Mouse (Mus musculus) right cerebral cortex, postnatal 4 days (tissue): ENCODE measurements around the gene Strip2.

ENCODE experiments used
- DNase-seq: peaks from one replicate; pipeline ENCODE4 v3.0.0-alpha.2; 2022

Gene Strip2

DNA sequence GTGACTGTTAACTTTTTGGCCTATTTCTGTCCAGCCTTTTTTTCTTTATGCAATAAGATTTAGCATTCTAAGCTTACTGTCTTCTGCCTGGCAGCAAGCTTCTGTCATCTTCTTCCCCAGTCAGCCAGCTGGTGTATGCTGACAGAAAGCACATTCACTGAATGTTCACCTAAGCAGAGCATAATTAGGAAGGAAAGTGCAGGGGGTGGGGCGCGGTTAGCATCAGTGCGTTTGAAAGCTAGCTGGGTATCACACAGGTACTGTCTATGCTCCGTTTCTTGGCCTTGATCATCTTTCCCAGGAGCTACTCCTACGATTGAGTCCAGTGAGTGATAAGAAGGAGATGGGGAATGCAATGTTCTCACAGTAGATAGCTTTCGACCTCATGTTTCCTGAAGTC is 13.9 kb downstream of the Strip2 start:
- no peak for DNase-seq

DNA sequence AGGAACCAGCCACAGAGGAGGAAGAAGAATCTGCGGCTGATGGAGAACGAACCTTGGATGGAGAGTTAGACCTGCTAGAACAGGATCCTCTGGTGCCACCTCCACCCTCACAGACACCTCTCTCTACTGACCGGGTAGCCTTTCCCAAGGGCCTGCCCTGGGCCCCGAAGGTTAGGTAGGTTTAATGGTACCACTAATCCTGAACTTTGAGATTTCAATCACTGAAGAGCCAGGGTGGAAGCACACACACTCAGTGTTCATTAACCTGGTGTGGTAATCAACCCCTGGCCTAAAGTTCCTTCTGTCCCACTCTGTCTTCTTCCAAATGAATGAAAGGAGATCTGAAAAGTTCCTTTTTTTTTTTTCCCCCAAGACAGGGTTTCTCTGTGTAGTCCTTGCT is 14.4 kb downstream of the Strip2 start:
- DNase-seq = no peak

DNA sequence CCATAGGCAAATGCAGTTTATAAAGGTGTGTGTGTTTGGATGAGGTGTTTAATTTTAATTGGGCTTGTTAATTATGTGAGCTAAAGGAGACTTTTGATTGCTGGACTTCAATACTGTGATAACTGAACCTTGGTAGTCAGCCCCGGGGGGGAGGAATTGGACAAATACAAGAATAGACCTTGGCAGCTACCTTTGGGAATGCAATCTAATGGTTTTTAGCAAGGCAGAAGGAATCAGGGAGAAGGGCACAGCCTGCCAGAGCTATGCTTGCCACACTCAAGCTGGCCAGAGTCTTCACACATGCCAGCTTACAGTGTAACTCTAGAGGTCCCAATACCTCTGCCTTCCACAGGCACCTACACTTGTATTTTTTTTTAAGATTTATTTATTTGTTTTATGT is 18.9 kb downstream of the Strip2 start:
- no peak for DNase-seq

DNA sequence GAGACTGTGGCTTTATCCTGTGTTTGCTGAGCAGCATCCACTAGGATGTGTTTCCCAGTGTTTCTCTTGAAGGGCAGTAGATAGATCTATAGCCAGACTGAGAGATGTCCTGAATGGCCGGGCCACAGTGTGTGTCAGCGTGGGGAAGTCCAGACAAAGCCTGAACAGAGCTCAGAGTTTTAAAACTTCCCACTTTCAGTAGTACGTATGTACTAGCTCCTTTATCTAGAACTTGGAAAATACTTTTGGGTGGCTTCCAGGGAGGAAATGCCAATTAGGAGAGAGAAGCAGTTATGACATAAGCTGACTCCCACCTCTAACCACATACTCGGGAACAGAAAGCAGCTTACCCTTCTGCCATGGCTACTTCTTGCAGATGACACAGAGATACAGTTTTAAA is 23.6 kb downstream of the Strip2 start:
- DNase-seq = no peak

DNA sequence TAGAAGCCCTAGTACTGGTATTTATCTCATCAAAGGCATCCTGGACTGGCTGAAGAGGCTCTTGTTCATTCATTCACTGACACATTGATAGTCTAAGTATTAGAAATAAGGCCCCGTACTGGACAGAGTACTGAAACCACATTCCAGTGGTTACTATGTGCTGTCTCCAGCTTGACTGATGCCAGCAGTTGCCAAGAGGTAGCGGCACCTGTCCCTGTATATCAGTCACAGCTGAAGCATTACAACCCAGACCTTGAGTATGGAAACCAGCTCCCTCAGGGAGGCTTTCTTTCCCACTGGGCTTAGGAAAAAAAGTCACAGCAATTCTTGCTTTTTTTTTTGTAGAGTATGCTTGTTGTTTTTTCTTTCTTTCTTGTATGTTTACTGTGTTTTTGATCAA is 24.2 kb downstream of the Strip2 start:
- no peak for DNase-seq

DNA sequence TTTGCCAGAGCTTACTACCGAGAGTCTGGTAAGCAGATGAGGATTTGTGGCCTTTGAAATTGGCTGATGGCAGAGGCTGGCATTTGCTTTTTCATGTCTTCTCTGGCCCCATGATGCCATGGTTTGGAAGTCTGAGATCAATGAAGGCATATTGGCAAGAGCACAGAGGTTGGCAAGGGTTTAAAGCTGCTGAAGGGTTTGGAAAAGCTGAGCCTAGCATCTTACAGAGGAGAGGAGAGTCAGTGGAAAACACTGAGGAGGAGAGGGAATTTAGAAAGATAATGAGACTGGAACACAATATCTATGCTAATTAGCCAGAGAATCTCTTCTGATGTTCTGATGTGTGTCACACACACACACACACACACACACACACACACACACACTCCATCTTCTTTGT is 27.7 kb downstream of the Strip2 start:
- no peak for DNase-seq

DNA sequence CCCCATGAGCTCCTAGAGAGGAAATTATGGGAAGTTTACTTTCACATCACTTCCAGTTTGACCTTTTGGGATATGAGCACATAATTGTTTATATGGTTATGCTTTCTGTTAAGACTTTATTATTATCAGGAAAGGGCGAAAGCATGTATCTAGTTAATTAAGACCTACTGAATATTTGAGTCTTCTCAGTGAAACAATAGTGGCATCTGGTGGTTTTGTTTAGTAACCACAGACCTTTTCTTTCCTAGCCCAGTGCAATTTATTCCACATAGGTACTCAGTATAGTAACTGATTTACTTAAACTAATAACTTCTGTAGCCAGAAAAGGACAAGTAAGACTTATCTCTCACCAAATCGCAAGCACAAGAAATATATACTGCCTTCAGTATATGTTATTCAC is 29.8 kb downstream of the Strip2 start:
- DNase-seq = no peak

DNA sequence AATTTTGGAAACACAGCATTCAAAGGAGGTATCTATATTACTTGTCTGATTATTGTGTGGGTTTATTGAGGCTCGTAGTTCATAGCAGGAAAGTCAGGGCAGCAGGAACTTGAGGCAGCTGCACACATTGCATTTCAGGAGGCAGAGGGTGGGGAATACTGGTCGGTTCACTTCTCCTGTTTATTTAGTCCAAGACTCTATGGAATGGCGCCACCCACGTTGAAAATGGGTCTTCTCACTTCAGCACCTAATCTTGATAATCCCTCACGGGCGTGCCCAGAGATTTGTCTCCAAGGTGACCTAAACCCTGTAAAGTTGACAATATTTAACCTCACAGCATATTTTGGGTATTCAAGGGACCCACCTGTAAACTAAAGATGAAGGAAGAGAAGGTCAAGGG is 31.0 kb downstream of the Strip2 start:
- DNase-seq = no peak

DNA sequence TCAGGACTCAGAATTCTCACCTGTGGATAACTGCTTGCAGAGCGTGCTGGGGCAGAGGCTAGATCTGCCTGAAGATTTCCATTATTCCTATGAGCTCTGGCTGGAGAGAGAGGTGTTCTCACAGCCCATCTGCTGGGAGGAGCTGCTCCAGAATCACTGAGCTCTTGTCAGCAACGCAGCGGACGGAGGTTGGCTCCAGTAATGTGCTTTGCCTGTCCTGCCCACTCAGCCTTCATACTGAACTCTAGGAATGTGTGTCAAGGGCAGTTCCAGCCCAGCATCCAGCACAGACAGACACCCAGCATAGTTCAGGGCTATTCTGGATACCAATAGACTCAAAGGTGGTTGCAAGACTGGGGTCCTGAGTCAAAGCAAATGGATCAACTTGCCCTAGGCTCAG is 39.9 kb downstream of the Strip2 start:
- no peak for DNase-seq

DNA sequence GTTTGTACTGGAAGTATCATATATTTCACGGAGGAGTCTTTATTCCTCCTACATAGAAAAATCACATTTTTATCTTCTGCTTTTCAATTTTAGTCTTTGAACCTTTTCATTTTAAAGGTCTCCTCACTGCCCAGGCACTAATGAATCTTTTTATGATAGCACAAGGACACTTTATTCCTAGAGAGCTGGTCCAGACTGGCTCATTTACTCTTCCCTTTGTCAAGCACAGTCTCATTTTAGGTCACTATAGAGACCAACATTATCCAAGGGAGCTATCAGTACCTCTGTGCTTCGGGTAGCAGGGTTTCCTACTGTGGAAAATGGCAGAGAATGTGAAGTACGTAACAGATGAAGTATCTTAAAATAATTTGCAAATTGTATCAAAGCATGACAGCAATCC is 41.9 kb downstream of the Strip2 start:
- no peak for DNase-seq

DNA sequence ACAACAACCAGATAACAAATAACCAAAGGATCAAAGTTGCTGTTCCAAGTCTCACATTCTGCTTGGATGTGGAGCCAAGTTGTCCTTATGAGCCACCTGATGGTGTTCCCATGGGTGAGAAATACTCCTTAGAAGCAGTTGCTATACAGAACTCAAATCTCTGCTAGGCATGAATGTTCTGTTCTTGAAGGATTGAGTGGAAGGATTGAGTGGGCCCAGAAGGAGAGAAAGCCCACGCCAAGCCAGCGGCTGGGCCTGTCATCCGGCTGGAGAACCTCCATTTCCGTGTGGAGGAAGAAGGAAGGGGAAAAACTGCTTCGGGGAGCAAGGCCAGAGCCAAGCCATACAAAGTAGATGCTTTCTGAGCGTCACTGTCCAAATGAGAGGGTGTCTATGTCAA is 44.3 kb downstream of the Strip2 start:
- DNase-seq = no peak

DNA sequence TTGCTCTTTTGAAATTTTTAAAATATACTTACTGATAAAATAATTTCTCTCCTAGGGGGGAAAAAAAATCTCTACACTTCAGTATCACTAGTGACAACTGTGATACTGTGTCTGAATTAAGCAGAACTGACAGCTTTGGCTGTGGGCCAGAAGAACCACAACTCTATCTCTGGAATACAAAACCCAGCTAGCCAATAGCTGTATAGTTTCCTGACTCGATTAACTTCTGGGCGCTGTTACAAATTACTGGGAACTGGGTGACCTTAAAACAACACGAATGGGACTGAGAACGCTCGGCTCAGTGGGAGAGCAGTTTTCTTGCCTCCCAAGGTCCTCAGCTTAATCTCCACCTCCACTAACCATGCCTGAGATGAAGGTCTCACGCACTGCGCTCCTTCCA is 51.1 kb downstream of the Strip2 start:
- DNase-seq = no peak

DNA sequence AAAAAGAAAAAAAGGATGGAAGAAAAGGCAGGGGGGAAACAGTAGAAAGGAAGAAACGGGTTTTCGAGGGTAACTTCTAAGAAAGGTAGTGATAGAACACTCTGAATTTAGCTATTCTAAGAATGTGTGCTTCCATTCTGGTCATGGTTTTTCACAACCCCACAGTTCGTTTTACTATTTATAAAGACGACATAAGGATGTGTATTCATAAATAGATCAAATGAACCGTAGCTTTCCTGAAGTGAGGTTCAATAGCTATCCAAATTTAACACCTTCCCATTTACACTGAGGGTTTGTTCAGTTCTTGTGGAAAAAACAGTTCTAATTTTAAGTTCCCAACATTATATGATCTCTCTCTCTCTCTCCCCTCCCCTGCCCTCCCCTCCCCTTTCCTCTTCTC is 56.5 kb downstream of the Strip2 start:
- no peak for DNase-seq

DNA sequence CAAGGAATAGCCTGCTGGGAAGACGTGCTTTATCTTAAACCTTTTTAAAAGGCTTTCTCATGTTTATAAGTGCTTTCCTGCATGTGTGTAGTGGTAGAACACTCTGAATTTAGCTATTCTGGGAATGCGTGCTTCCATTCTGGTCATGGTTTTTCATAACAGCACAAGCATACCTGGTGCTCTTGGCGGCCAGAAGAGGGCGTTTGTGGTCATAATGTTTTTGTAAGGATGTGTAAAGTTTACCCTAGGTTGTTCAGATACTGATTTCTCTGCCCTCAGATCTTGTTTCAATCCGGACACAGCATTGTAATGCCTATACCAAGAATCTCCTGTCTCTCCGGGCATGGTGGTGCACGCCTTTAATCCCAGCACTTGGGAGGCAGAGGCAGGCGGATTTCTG is 58.0 kb downstream of the Strip2 start:
- no peak for DNase-seq

DNA sequence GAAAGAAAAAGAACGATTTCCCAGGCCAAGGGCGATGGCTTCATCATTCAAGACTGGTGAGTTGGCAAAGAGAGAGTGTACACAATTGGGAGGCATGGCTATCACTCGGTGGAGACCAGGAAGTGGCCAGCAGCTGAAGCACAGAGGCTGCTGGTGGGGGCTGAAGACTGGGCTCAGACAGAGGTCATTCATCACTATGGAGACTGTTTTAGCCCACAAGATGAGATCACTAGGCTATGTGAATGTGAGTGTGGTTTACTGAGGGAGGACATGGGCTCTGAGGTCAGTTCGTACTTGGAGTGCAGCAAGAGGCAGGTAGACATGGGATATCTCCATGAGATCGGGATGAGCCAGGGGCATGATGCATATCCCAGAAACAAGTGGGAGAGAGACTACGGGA is 63.6 kb downstream of the Strip2 start:
- no peak for DNase-seq

DNA sequence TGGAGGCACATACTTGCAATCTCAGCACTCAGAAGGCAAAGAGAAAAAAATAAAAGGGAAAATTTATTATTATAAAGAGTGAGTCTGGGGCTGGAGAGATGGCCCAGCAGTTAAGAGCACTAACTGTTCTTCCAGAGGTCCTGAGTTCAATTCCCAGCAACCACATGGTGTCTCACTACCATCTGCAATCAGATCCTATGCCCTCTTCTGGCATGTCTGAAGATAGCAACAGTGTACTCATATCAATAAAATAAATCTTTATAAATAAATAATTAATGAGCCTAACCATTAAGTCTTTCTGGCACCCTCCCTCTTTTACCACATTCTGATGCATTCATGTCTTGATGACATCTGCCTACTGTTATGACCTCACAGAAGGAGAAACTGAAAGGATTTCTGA is 65.0 kb downstream of the Strip2 start:
- no peak for DNase-seq

DNA sequence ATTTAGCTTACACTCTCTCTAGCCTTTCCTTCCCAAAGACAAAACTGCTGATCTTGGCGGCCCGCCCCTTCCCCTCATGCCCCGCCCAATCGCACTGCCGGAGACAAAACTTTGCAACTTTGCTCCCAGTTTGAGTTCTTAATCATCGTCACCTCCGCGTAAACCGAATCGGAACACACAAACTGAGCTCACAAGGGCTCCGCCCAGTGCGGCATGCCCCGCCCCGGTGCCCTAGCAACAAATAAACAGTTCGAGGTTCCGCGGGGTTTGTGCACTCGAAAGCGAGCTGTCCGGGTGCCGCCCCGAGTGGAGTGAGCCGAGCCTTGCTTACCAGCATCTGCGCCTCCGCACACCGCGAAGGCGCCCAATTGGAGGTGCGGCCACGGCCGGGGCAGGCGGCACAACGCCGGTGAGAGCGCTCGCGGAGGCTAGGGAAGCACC is 68.3 kb downstream of the Strip2 start:
- DNase-seq = peak; percentile 41

DNA sequence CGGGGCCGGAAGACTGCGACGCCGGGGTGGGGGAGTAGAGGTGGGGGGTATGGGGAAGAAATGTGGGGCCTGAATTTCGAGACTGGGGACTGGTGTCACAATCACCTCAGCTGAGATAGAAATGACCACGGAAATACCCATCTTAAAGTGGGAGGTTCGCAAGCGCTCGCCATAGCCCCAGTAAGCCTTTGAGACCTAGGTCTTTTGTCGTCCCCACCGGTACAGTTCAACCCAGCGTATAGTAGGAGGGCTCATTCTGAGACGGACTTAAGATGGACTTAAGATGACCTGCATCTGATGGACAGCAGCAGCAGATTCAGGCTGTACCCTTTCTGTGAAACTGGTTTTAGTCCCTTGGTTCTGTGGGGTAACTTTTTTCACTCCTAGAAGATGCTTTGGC is 68.7 kb downstream of the Strip2 start:
- DNase-seq = no peak

DNA sequence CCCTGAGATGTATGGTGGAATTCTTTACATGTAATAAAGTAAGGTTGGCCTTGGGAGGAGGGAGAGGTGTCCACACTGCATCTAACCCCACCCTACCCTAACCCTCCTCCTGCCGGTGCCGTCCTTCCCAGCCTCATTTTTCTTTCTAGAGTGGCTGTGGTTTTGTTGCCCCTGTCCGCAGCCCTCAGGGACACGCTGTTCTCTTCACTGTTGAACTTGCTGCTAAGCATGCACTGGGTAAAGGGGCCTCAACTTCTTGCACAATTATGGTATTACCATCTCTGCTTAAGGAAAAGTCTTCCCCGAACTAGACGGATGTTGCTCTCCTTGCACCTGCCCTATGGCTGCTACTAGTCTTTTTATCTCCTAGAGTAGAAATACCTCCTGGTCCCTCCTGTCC is 69.2 kb downstream of the Strip2 start:
- no peak for DNase-seq

DNA sequence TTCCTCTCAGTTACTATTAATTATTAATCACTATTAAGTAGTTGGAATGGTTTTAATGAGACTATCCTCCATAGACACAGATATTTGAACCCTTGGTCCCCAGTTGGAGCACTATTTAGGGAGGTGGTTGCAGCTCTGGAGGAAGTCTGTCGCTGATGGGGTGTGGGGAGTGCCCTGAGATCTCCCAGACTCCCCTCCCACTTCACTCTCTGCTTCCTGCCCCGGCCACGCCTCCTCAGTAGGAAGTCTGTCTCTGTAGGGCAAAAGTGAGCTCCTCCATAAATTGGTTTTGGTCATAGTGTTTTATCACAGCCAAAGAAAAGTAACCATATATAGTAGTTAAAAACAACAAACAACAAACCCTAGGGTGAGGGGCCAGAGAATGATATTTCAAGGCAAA is 70.4 kb downstream of the Strip2 start:
- DNase-seq = no peak

DNA sequence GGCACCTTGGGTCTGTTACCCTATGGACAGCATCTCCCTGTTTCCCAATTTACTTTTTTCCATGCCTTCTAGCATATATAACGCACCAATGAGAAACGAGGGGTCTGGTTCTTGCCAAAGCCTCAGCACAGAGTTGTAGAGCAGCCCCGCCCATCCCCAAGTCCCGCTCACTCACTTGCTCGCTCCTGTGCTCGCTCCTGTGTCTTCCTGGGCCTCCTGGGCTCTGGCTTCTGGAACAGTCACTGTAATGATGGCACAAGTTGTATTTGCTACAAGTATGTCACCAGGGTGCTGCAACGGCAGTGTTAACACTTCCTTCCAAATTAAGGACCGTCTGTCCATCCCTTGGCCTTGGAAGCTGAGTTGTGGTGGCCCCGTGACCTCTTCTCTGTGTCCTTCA is 81.3 kb downstream of the Strip2 start:
- no peak for DNase-seq

DNA sequence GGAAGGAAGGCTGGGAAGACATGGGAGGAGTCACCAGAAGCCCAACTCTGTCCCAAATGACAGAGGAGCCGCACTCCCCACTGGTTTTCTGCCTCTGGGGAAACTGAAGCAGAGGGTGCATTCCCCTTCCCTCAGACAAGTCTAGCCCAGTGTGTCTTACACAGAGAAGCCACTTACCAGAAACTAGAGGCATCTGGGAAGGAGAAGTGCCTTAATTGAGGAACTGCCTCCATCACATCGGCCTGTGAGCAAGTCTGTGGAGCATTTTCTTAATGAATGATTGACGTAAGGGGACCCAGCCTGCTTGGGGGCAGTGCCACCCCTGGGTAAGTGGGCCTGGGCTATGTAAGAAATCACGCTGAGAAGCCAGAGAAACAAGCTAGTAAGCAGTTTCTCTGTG is 82.0 kb downstream of the Strip2 start:
- DNase-seq = no peak

DNA sequence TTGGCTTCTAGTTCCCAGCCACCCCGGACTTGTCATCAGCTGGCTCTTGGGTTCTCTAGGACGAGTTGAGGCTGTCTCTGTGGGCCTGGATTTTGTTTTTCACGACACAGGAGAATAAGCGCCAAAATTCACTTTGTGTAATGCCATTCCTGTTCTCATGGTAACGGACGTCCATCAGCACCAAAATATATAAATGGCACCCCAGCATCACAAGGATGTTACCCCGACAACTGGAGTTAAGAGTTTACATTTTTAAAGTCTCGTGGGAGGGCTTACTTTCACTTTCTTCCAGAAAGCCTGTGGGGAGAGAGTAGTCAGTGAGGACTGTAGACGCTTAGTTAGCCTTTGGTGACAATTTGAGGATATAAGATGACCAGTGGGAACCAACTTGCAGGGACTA is 85.8 kb downstream of the Strip2 start:
- DNase-seq = no peak

DNA sequence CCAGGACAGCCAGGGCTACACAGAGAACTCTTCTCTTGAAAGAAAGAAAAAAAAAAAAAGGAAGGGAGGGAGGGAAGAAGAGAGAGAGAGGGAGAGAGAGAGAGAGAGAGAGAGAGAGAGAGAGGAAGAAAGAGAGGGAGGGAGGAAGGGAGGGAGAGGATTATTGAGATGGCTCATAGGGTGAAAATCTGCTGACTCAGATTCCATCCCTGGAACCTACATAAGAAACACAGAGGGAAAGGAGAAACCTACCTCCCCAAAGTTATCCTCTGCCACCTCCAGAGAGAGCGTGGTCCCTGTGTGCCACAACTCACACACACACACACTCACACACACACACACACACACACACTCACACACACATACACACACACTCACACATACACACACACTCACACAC is 89.0 kb downstream of the Strip2 start:
- no peak for DNase-seq

DNA sequence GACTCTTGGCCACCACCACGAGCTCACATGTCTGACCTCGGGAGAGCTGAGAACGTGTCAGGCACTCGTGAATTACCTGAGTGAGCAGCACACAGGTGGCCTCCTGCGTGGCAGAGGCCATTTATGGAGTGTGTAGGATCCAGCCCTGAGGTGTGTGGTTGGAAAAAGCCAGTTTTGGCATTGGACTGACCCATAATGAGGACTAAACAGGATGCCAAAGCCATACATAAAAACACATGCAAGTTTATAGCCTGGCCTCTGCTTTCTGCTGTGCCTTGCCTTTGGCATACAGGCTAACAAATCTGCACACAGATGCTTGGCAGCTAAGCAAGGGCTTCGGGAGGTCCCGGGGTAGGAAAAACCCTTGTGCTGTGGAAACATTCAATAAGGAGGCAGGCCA is 92.4 kb downstream of the Strip2 start:
- no peak for DNase-seq
